Mouse (Mus musculus): Measurements from ENCODE around the gene Magi2. TPM values are rescaled to one million over a fixed set of nuclear protein-coding genes. Genes with fewer than 3 reads are reported as not detected.

The Magi2 gene
- polyA plus RNA-seq, 1 experiment, result 0.60 TPM

- Histone ChIP-seq H3K36me3 (ENCODE audit: control insufficient read depth, insufficient read depth, low read length) (no peaks in the 10 kb centered on the region), H3K4me3 (ENCODE audit: low read depth, low read length) (no peak overlapping the region), H3K27me3 (ENCODE audit: control insufficient read depth, insufficient read depth, low read length) (no peaks in the 10 kb centered on the region), H3K4me1 (ENCODE audit: control insufficient read depth, insufficient read depth, insufficient read length, low read length) (no peaks in the 10 kb centered on the region), H3K27ac (ENCODE audit: insufficient read depth, low read depth, low read length) (no peak overlapping the region)
- WGBS, result 68% methylated on average over 3 of the region's 3 CpGs
- TF ChIP-seq POLR2A (IDR thresholded peaks at IDR 0.05; ENCODE audit: low read depth, low read length) (no peak), CTCF (IDR thresholded peaks at IDR 0.05; ENCODE audit: extremely low read depth, insufficient read length, insufficient replicate concordance, low read depth, low read length) (no peak)
Measured at GRCm38 (mm10) chr5:20749535-20749934, 1522.7 kb downstream of the Magi2 start.

- Histone ChIP-seq H3K27ac (ENCODE audit: insufficient read depth, low read depth, low read length) (no peak overlapping the region), H3K4me3 (ENCODE audit: low read depth, low read length) (no peak overlapping the region), H3K36me3 (ENCODE audit: control insufficient read depth, insufficient read depth, low read length) (no peaks in the 10 kb centered on the region), H3K4me1 (ENCODE audit: control insufficient read depth, insufficient read depth, insufficient read length, low read length) (no peaks in the 10 kb centered on the region), H3K27me3 (ENCODE audit: control insufficient read depth, insufficient read depth, low read length) (no peaks in the 10 kb centered on the region)
- 84% methylated on average over 7 of the region's 7 CpGs for WGBS
- no peak for TF ChIP-seq CTCF (IDR thresholded peaks at IDR 0.05; ENCODE audit: extremely low read depth, insufficient read length, insufficient replicate concordance, low read depth, low read length)
- TF ChIP-seq POLR2A (IDR thresholded peaks at IDR 0.05; ENCODE audit: low read depth, low read length), result no peak
Measured at GRCm38 (mm10) chr5:20751000-20751399, 1524.2 kb downstream of the Magi2 start.

- Histone ChIP-seq H3K36me3 (ENCODE audit: control insufficient read depth, insufficient read depth, low read length) (no peaks in the 10 kb centered on the region), H3K27me3 (ENCODE audit: control insufficient read depth, insufficient read depth, low read length) (no peaks in the 10 kb centered on the region), H3K27ac (ENCODE audit: insufficient read depth, low read depth, low read length) (no peak overlapping the region), H3K4me3 (ENCODE audit: low read depth, low read length) (no peak overlapping the region), H3K4me1 (ENCODE audit: control insufficient read depth, insufficient read depth, insufficient read length, low read length) (no peaks in the 10 kb centered on the region)
- no peak for TF ChIP-seq CTCF (IDR thresholded peaks at IDR 0.05; ENCODE audit: extremely low read depth, insufficient read length, insufficient replicate concordance, low read depth, low read length)
- no peak for TF ChIP-seq POLR2A (IDR thresholded peaks at IDR 0.05; ENCODE audit: low read depth, low read length)
- 67% methylated on average over 7 of the region's 7 CpGs for WGBS
Measured at GRCm38 (mm10) chr5:20751696-20752095, 1524.9 kb downstream of the Magi2 start.

- 27% methylated on average over 2 of the region's 2 CpGs for WGBS
- no peaks in the 10 kb centered on the region for H3K4me1 ChIP-seq (ENCODE audit: control insufficient read depth, insufficient read depth, insufficient read length, low read length)
- no peak overlapping the region for H3K27ac ChIP-seq (ENCODE audit: insufficient read depth, low read depth, low read length)
- H3K4me3 ChIP-seq (ENCODE audit: low read depth, low read length), result no peak overlapping the region
- H3K36me3 ChIP-seq (ENCODE audit: control insufficient read depth, insufficient read depth, low read length), result no peaks in the 10 kb centered on the region
- TF ChIP-seq POLR2A (IDR thresholded peaks at IDR 0.05; ENCODE audit: low read depth, low read length), result no peak
- no peak for TF ChIP-seq CTCF (IDR thresholded peaks at IDR 0.05; ENCODE audit: extremely low read depth, insufficient read length, insufficient replicate concordance, low read depth, low read length)
- H3K27me3 ChIP-seq (ENCODE audit: control insufficient read depth, insufficient read depth, low read length), result no peaks in the 10 kb centered on the region
Measured at GRCm38 (mm10) chr5:20753096-20753495, 1526.3 kb downstream of the Magi2 start.

- no peaks in the 10 kb centered on the region for H3K4me1 ChIP-seq (ENCODE audit: control insufficient read depth, insufficient read depth, insufficient read length, low read length)
- H3K4me3 ChIP-seq (ENCODE audit: low read depth, low read length), result no peak overlapping the region
- no peak for TF ChIP-seq CTCF (IDR thresholded peaks at IDR 0.05; ENCODE audit: extremely low read depth, insufficient read length, insufficient replicate concordance, low read depth, low read length)
- no peak overlapping the region for H3K27ac ChIP-seq (ENCODE audit: insufficient read depth, low read depth, low read length)
- WGBS, result 83% methylated on average over 5 of the region's 5 CpGs
- H3K36me3 ChIP-seq (ENCODE audit: control insufficient read depth, insufficient read depth, low read length), result no peaks in the 10 kb centered on the region
- no peaks in the 10 kb centered on the region for H3K27me3 ChIP-seq (ENCODE audit: control insufficient read depth, insufficient read depth, low read length)
Measured at GRCm38 (mm10) chr5:20753963-20754362, 1527.1 kb downstream of the Magi2 start.
